Mouse (Mus musculus): Measurements from ENCODE around the gene Fcmr. TPM values are rescaled to one million over a fixed set of nuclear protein-coding genes. Genes with fewer than 3 reads are reported as not detected.

The Fcmr gene
- polyA plus RNA-seq, 1 experiment, result not detected

GRCm38 (mm10) chr1:130838288-130838687, 27.2 kb upstream of the Fcmr start:
- no peak overlapping the region for H3K4me3 ChIP-seq (ENCODE audit: insufficient read depth, poor library complexity, severe bottlenecking)
- TF ChIP-seq MYOD1 (IDR thresholded peaks at IDR 0.05; ENCODE audit: control insufficient read depth, insufficient read length, low read depth) (no peak), MAX (IDR thresholded peaks at IDR 0.05) (no peak), CEBPB (IDR thresholded peaks at IDR 0.05; ENCODE audit: low read depth) (no peak), MYOG (IDR thresholded peaks at IDR 0.05; ENCODE audit: control insufficient read depth, extremely low read depth, insufficient read length) (no peak), USF1 (IDR thresholded peaks at IDR 0.05; ENCODE audit: low read depth) (no peak), CTCF (IDR thresholded peaks at IDR 0.05; ENCODE audit: control insufficient read depth, insufficient read depth, insufficient read length) (no peak)
- peaks cover 6% of the 10 kb centered on the region for H3K27me3 ChIP-seq (ENCODE audit: control insufficient read depth, insufficient read depth, insufficient read length)
- no peaks in the 10 kb centered on the region for H3K79me3 ChIP-seq (ENCODE audit: low read depth)
- H3K79me2 ChIP-seq (ENCODE audit: control insufficient read depth, insufficient read depth), result no peaks in the 10 kb centered on the region
- no peaks in the 10 kb centered on the region for H3K36me3 ChIP-seq (ENCODE audit: control insufficient read depth, insufficient read depth)
- no peak overlapping the region for H3ac ChIP-seq (ENCODE audit: control insufficient read depth, insufficient read length, low read depth)

DNA sequence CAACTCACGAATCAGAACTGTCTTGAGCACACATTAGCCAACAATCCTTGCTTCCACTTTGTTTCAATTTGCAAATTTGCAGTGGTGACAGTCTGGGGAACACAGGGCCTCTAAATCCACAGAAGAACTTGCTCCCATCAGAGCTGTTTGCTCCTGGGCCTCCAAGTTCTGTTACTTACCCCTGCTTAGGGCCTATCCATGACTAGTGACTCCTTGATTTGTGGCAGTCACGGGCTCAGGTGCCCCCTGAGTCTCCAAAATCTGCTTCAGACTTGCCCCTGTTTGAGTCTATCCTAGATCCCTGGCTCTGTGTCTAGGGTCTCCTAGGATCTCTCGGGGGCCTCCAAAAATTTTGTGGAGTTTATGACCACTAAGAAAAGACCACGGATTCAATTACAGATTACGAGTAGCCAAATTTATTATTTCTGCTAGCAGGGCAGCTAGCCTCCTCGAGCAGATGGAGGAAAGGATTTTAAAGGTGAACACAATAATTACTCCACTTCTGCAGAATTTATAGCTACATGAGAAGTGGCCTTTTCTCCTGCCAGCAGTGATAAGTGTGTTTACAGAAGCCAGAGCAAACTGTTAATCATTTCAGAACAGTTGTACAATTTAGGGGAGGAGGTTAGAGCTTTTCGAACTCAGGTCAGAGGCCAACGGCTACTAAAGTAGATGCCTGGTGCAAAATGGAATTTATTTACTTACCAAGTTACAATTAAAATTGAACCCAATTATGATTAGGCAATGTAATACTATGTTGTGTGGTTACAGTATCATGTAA, 24.7 kb upstream of the Fcmr start:
- H3K79me2 ChIP-seq (ENCODE audit: control insufficient read depth, insufficient read depth), result no peaks in the 10 kb centered on the region
- no peak overlapping the region for H3K4me3 ChIP-seq (ENCODE audit: insufficient read depth, poor library complexity, severe bottlenecking)
- no peak overlapping the region for H3ac ChIP-seq (ENCODE audit: control insufficient read depth, insufficient read length, low read depth)
- peaks cover 7% of the 10 kb centered on the region for H3K27me3 ChIP-seq (ENCODE audit: control insufficient read depth, insufficient read depth, insufficient read length)
- TF ChIP-seq CTCF (IDR thresholded peaks at IDR 0.05; ENCODE audit: control insufficient read depth, insufficient read depth, insufficient read length) (no peak), MYOD1 (IDR thresholded peaks at IDR 0.05; ENCODE audit: control insufficient read depth, insufficient read length, low read depth) (no peak), USF1 (IDR thresholded peaks at IDR 0.05; ENCODE audit: low read depth) (no peak), CEBPB (IDR thresholded peaks at IDR 0.05; ENCODE audit: low read depth) (no peak), MYOG (IDR thresholded peaks at IDR 0.05; ENCODE audit: control insufficient read depth, extremely low read depth, insufficient read length) (no peak), MAX (IDR thresholded peaks at IDR 0.05) (no peak)
- H3K36me3 ChIP-seq (ENCODE audit: control insufficient read depth, insufficient read depth), result no peaks in the 10 kb centered on the region
- no peaks in the 10 kb centered on the region for H3K79me3 ChIP-seq (ENCODE audit: low read depth)

DNA sequence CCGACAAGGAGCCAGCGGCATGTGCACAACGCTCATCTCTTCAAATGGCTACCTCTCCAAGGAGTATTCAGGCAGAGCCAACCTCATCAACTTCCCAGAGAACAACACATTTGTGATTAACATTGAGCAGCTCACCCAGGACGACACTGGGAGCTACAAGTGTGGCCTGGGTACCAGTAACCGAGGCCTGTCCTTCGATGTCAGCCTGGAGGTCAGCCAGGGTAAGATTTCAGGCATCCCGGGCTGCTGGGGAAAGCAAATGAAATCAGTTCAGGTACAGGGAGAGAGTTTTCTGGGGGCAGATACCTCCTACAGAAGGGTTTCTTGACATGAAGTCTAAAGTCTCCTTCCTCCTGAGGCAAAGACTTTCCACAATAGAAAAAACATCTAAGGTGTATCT, 23.8 kb upstream of the Fcmr start:
- no peak for TF ChIP-seq MYOG (IDR thresholded peaks at IDR 0.05; ENCODE audit: control insufficient read depth, extremely low read depth, insufficient read length)
- TF ChIP-seq USF1 (IDR thresholded peaks at IDR 0.05; ENCODE audit: low read depth), result no peak
- TF ChIP-seq CEBPB (IDR thresholded peaks at IDR 0.05; ENCODE audit: low read depth), result no peak
- TF ChIP-seq MYOD1 (IDR thresholded peaks at IDR 0.05; ENCODE audit: control insufficient read depth, insufficient read length, low read depth), result no peak
- no peak for TF ChIP-seq FOSL1 (IDR thresholded peaks at IDR 0.05; ENCODE audit: insufficient read depth, low read length, poor library complexity, severe bottlenecking)
- TF ChIP-seq CTCF (IDR thresholded peaks at IDR 0.05; ENCODE audit: control insufficient read depth, insufficient read depth, insufficient read length), result no peak
- no peak for TF ChIP-seq MAX (IDR thresholded peaks at IDR 0.05)
- peaks cover 7% of the 10 kb centered on the region for H3K27me3 ChIP-seq (ENCODE audit: control insufficient read depth, insufficient read depth, insufficient read length)
- H3K79me2 ChIP-seq (ENCODE audit: control insufficient read depth, insufficient read depth), result no peaks in the 10 kb centered on the region
- H3K79me3 ChIP-seq (ENCODE audit: low read depth), result no peaks in the 10 kb centered on the region
- H3K36me3 ChIP-seq (ENCODE audit: control insufficient read depth, insufficient read depth), result no peaks in the 10 kb centered on the region
- no peak overlapping the region for H3ac ChIP-seq (ENCODE audit: control insufficient read depth, insufficient read length, low read depth)
- H3K4me3 ChIP-seq (ENCODE audit: insufficient read depth, poor library complexity, severe bottlenecking), result no peak overlapping the region

DNA sequence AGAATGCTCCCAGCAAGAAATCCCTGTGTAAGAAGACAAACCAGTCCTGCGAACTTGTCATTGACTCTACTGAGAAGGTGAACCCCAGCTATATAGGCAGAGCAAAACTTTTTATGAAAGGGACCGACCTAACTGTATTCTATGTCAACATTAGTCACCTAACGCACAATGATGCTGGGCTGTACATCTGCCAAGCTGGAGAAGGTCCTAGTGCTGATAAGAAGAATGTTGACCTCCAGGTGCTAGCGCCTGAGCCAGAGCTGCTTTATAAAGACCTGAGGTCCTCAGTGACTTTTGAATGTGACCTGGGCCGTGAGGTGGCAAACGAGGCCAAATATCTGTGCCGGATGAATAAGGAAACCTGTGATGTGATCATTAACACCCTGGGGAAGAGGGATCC, 21.0 kb upstream of the Fcmr start:
- H3K27me3 ChIP-seq (ENCODE audit: control insufficient read depth, insufficient read depth, insufficient read length), result peaks cover 30% of the 10 kb centered on the region
- no peak for TF ChIP-seq FOSL1 (IDR thresholded peaks at IDR 0.05; ENCODE audit: insufficient read depth, low read length, poor library complexity, severe bottlenecking)
- no peak for TF ChIP-seq MYOD1 (IDR thresholded peaks at IDR 0.05; ENCODE audit: control insufficient read depth, insufficient read length, low read depth)
- no peak for TF ChIP-seq CTCF (IDR thresholded peaks at IDR 0.05; ENCODE audit: control insufficient read depth, insufficient read depth, insufficient read length)
- TF ChIP-seq MYOG (IDR thresholded peaks at IDR 0.05; ENCODE audit: control insufficient read depth, extremely low read depth, insufficient read length), result no peak
- no peak for TF ChIP-seq USF1 (IDR thresholded peaks at IDR 0.05; ENCODE audit: low read depth)
- no peak for TF ChIP-seq MAX (IDR thresholded peaks at IDR 0.05)
- TF ChIP-seq CEBPB (IDR thresholded peaks at IDR 0.05; ENCODE audit: low read depth), result no peak

GRCm38 (mm10) chr1:130849530-130850214, 15.8 kb upstream of the Fcmr start:
- H3K4me3 ChIP-seq (ENCODE audit: insufficient read depth, poor library complexity, severe bottlenecking), result no peak overlapping the region

More for the DNA sequence above, 21.0 kb upstream of the Fcmr start:
- H3K79me3 ChIP-seq (ENCODE audit: low read depth), result no peaks in the 10 kb centered on the region
- no peaks in the 10 kb centered on the region for H3K79me2 ChIP-seq (ENCODE audit: control insufficient read depth, insufficient read depth)
- no peak overlapping the region for H3ac ChIP-seq (ENCODE audit: control insufficient read depth, insufficient read length, low read depth)
- H3K4me3 ChIP-seq (ENCODE audit: insufficient read depth, poor library complexity, severe bottlenecking), result no peak overlapping the region
- no peaks in the 10 kb centered on the region for H3K36me3 ChIP-seq (ENCODE audit: control insufficient read depth, insufficient read depth)

More at GRCm38 (mm10) chr1:130849530-130850214, 15.8 kb upstream of the Fcmr start:
- peaks cover 50% of the 10 kb centered on the region for H3K27me3 ChIP-seq (ENCODE audit: control insufficient read depth, insufficient read depth, insufficient read length)
- TF ChIP-seq MAX (IDR thresholded peaks at IDR 0.05), result no peak
- H3K36me3 ChIP-seq (ENCODE audit: control insufficient read depth, insufficient read depth), result no peaks in the 10 kb centered on the region
- H3K79me2 ChIP-seq (ENCODE audit: control insufficient read depth, insufficient read depth), result no peaks in the 10 kb centered on the region
- no peak overlapping the region for H3ac ChIP-seq (ENCODE audit: control insufficient read depth, insufficient read length, low read depth)
- H3K79me3 ChIP-seq (ENCODE audit: low read depth), result no peaks in the 10 kb centered on the region

Measured in C2C12 (cell line).